Mouse (Mus musculus): ENCODE measurements at regions not wholly inside any gene's neighbourhood (a gene's known extent, or its start where the extent isn't known, plus 50 kb on each side); places are given as distances from the start of the nearest gene placed in this dataset.
"Not testable (repeated sequence)": the region's sequence is repeated elsewhere in the genome, so short reads cannot be mapped to it uniquely, and the experiment has no call there.

- no peak for DNase-seq
Observed at GRCm38 (mm10) chr1:83831900-83832535, 424.0 kb upstream of the Sphkap start.

GRCm38 (mm10) chr1:83830025-83830645, 422.1 kb upstream of the Sphkap start:
- no peak for DNase-seq

DNA sequence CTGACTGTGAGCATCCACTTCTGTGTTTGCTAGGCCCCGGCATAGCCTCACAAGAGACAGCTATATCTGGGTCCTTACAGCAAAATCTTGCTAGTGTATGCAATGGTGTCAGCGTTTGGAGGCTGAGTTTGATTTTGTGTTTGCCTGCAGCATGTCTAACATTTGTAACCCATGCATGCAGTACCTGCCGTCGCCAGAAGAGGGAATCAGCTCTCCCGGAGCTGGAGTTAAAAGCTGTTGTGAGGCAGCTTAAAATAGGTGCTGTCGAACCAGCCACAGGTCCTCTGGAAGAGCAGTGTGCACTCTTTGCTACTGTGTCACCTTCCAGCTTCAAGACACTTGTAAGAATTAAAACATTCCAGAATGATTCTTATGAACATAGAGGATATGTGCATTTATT, 403.2 kb upstream of the Sphkap start:
- not testable (repeated sequence) for DNase-seq

DNA sequence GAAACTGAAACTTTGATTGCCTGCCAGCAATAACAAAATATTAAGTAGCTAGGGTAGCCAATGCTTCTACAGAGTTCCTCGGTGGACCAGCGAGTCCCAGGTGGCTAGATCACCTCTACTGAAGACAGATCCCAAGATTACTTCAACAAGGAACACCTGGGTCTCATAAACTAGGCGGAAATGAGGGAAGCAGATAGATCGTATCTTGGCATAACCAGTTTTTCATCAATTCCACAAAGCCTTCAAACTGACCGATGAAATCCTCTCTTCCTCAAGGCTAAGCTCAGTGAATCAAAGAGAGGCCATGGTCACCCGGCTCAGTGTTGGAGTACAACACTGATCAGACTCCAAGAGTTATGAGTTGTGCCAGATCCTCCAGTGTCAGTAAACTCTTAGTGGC, 400.4 kb upstream of the Sphkap start:
- no peak for DNase-seq

GRCm38 (mm10) chr1:83803345-83804041, 395.5 kb upstream of the Sphkap start:
- DNase-seq, result no peak

DNA sequence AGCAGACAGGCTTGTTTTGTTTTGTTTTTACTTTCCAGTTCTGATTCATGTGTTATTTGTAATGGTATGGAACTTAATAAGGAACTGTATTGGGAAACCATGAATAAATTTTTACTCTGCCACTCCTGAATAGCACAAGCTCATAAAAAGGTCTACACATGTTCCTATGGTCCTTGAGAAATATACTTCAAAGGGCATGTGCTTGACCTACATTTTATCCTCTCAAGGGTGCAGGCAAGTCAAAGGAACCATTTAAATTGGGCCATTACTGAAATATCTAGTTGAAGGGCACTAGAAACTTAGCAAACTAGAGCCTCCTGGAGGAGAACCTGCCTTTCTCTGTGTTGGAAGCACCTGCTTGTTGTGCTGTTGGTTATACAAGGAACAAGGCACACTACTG, 393.8 kb upstream of the Sphkap start:
- DNase-seq, result no peak

- peak; percentile 2 for DNase-seq
Observed at GRCm38 (mm10) chr1:83796961-83797891, 389.2 kb upstream of the Sphkap start.

- DNase-seq, result no peak
Observed at GRCm38 (mm10) chr1:83777151-83777550, 369.2 kb upstream of the Sphkap start.

DNA sequence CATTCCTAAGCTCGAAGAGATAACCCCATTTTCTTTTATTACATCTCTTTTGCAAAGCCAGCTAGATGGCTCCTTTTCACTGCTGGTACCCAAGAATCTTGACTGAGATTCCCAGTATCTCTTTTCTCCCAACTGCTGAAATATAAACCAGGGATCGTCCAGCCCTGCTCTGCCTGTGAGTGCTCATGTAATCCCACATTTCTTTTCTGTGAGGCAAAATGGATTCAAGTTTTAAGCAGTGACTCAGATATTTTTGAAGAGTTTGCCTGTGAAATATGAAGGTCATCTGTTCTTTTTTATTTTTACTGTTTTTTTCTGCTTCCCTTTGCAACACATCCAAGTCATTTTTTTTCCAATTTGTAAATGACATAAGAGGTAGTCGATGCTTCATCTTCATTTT, 363.2 kb upstream of the Sphkap start:
- no peak for DNase-seq

- no peak for DNase-seq
Observed at GRCm38 (mm10) chr1:83761499-83761898, 353.5 kb upstream of the Sphkap start.

GRCm38 (mm10) chr1:83756866-83757265, 348.9 kb upstream of the Sphkap start:
- DNase-seq, result no peak

- DNase-seq, result no peak
Observed at GRCm38 (mm10) chr1:83755336-83755735, 347.3 kb upstream of the Sphkap start.

DNA sequence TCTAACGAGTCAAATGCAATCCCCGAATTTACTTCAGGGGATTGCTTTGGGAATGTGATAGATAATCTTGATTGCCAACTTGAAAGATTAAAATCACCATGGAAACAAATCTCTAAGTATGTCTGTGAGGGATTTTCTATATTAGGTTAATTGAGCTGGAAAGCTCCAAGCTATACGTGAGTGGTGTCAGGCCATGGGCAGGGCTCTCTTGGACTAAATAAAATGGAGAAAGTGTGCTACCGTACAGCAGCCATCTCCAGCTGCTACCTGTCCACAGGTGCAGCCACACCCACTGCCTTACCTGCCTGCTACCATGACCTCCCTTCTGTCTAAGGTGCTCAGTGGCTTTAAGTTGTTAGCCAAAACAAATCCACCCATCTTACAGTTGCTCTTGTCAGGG, 345.0 kb upstream of the Sphkap start:
- no peak for DNase-seq

DNA sequence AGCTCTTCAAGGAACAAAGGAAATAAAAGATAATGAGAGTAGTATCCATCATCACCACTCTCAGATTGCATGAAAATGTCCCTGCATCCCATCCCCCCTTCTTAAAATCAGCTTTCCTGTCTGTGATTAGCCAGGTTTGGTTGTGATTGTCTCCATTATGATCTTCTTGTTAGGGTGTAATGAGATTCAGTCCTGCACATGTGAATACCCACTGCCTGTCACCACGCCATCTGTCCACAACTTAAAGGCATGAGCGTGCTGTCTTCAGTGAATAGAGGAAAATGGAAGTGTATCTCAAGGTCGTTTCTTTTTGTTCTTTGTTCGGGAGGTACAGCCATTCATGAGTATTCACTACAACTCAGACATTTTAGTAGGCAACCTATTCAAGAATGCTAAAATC, 341.0 kb upstream of the Sphkap start:
- DNase-seq, result no peak

DNA sequence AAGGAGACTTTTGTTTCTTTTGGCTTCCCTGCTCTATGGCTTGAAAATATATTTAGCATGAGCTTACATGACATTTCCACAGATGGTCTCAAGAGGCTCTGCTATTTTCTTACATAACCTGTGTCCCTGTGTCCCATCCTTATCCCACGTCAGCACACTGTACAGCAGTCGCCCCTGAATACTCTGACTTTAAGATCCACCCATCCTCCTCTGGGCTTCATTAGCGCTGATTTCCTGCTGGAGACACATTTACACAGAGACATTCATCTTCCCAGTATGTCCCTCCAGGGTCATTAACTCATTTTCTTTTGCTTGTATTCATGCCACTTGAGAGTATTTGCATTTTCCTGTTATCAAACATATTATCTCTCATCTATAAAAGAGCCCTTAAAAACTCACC, 340.1 kb upstream of the Sphkap start:
- DNase-seq, result peak; percentile 18

GRCm38 (mm10) chr1:83747412-83747811, 339.4 kb upstream of the Sphkap start:
- peak; percentile 21 for DNase-seq

DNA sequence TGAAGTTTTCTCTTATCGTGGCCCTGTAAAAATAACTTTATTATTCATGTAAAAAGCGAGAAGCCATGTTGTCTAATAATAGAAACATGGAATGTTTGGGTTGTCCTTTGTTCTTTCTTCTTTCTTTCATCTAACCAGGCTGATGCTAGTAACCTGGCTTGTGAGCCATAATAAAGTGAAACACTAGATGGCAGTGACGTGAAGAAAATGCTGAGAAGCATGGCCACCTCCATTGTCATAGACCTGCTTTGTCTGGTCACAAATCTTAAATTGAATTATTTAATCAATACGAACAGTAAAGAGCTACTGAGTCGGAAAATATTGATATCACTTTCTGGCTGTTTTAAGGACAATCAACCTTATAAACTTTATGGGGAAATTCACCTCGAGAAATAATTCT, 338.0 kb upstream of the Sphkap start:
- DNase-seq, result peak; percentile 51

- no peak for DNase-seq
Observed at GRCm38 (mm10) chr1:83736428-83737117, 328.6 kb upstream of the Sphkap start.

GRCm38 (mm10) chr1:83731682-83732081, 323.7 kb upstream of the Sphkap start:
- no peak for DNase-seq

GRCm38 (mm10) chr1:83728810-83729209, 320.8 kb upstream of the Sphkap start:
- DNase-seq, result no peak

GRCm38 (mm10) chr1:83727938-83728337, 319.9 kb upstream of the Sphkap start:
- DNase-seq, result no peak

- DNase-seq, result peak; percentile 40
Observed at GRCm38 (mm10) chr1:83727215-83727614, 319.2 kb upstream of the Sphkap start.

DNA sequence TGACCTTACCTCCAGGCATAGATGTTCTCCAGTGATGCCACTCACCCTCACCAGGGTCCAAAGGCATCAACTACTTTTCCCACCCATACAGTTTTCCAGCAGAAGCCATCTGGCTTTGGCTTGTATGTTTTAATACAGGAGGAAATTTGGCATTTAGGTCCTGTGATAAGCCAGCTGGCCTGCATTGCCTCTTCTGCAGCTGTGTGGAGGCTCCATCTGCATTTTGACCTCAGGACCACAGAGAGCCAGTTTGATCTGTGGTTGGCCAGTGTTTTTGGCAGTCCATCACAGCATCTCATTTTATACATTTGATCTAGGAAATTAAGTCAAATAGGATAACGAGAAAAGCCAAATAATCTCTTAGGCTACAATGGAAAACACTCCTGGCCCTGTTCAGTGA, 315.1 kb upstream of the Sphkap start:
- DNase-seq, result no peak
